Mouse (Mus musculus) ES-E14 (cell line): ENCODE measurements around the gene Socs3.

ENCODE experiments used
- HCFC1 ChIP-seq: IDR thresholded peaks from 2 replicates; pipeline ENCODE4 v1.6.1; 2012; ENCODE audit warnings: low read length, inconsistent platforms, borderline replicate concordance; ENCODE audit not compliant: insufficient read depth
- MAFK ChIP-seq: IDR thresholded peaks from 2 replicates; pipeline ENCODE4 v1.6.1; 2014; ENCODE audit warnings: mild to moderate bottlenecking, low read depth, low read length, inconsistent platforms; ENCODE audit not compliant: insufficient read depth
- ZC3H11A ChIP-seq: IDR thresholded peaks from 2 replicates; pipeline ENCODE4 v1.6.1; 2012; ENCODE audit warnings: low read depth, mild to moderate bottlenecking, inconsistent platforms, low read length, borderline replicate concordance
- ZNF384 ChIP-seq: IDR thresholded peaks from 2 replicates; pipeline ENCODE4 v1.6.1; 2012; ENCODE audit warnings: low read depth, low read length, inconsistent platforms

- no peak for TF ChIP-seq HCFC1
- TF ChIP-seq ZNF384, result no peak
- TF ChIP-seq MAFK, result no peak
- TF ChIP-seq ZC3H11A, result no peak
Observed at GRCm38 (mm10) chr11:117955621-117956020, 14.2 kb downstream of the Socs3 start.
